Mouse (Mus musculus): Measurements from ENCODE around the gene Shank2.

DNA sequence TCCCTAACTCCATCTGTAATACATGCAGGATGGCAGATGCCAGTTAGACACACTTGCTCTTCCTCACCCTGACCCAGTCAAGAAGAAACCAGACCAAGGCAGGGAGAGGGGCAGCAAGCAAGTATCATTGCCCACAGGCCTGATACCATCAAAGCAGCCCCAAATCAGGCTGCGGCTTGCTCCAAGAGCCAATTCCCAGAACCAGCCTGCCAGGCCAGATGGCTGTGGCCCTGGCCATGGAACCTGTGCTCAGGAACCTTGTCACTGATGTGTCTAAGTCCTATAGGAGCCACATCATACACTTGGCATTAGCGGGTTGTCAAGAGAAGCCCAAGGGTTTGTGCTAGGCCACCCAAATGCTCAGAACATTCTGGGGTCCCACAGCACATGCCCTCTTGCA, 322.3 kb downstream of the Shank2 start:
- TF ChIP-seq CTCF (IDR thresholded peaks at IDR 0.05; ENCODE audit: low read depth) (no peak), EP300 (IDR thresholded peaks at IDR 0.05; ENCODE audit: low read depth) (no peak)
